Mouse (Mus musculus) induced T-regulatory cell, adult 2 months (primary cell): ENCODE measurements at regions not wholly inside any gene's neighbourhood (a gene's known extent, or its start where the extent isn't known, plus 50 kb on each side); places are given as distances from the start of the nearest gene placed in this dataset.

Source experiments
- DNase-seq: peaks from one replicate; pipeline ENCODE4 v3.0.0-alpha.2; 2012; ENCODE audit warnings: low read depth

GRCm38 (mm10) chr5:103309806-103310525 is 98.8 kb upstream of the Mapk10 start:
- no peak for DNase-seq

GRCm38 (mm10) chr5:103305716-103306447 is 94.7 kb upstream of the Mapk10 start:
- no peak for DNase-seq

- DNase-seq: no peak
Measured at GRCm38 (mm10) chr5:103304975-103305374, 93.8 kb upstream of the Mapk10 start.

- no peak for DNase-seq
Measured at GRCm38 (mm10) chr5:103302744-103303143, 91.6 kb upstream of the Mapk10 start.

GRCm38 (mm10) chr5:103301303-103301702 is 90.2 kb upstream of the Mapk10 start:
- DNase-seq: no peak

- no peak for DNase-seq
Measured at GRCm38 (mm10) chr5:103293953-103294352, 82.8 kb upstream of the Mapk10 start.

GRCm38 (mm10) chr5:103291691-103292090 is 80.6 kb upstream of the Mapk10 start:
- DNase-seq: no peak

- no peak for DNase-seq
Measured at GRCm38 (mm10) chr5:103291219-103291618, 80.1 kb upstream of the Mapk10 start.

- no peak for DNase-seq
Measured at GRCm38 (mm10) chr5:103269206-103269605, 58.1 kb upstream of the Mapk10 start.

GRCm38 (mm10) chr5:103264903-103265302 is 53.8 kb upstream of the Mapk10 start:
- no peak for DNase-seq

GRCm38 (mm10) chr5:103261406-103261805 is 50.3 kb upstream of the Mapk10 start:
- DNase-seq: no peak
